Comparison of ENCODE assay signal across 1 mouse cellular context in the genomic region with DNA sequence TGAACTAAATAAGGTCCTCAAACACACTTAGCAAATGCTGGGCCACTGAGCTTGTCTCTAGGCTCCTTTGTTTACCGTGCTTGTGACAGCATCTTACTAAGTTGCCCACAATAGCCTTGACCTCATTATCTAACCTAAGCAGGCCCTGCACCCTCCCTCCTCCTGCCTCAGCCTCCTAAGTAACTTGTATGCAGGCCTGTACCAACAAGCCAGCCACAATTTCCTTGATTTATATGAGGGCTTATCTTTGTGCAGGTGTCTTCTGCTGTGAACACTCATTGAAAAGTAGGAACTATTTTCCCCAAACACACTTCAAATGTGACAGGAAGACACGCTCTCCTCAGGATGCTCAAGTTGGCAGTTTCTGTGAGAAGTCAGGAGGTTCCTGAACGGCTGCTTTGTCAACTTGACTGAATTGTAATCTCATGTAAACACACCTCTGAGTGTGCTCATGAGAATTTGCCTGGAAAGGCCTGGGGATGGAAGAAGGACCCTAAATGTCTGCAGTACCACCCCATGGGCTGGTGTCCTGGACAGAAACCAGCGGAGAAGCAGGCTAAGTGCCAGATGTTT.
TF ChIP-seq lines count a peak whose summit lies in the region.

No protein-coding gene starts in this region.

TF ChIP-seq in CH12.LX, 34 proteins besides CTCF, POLR2A, EP300 and RAD21:
- TF ChIP-seq ZMIZ1 (IDR thresholded peaks at IDR 0.05; ENCODE audit: low read depth, low read length) (no peak), SIN3A (IDR thresholded peaks at IDR 0.05; ENCODE audit: low read length) (no peak), BHLHE40 (IDR thresholded peaks at IDR 0.05; ENCODE audit: low read depth, low read length) (no peak), ZC3H11A (IDR thresholded peaks at IDR 0.05; ENCODE audit: low read depth, low read length) (no peak), CHD1 (IDR thresholded peaks at IDR 0.05; ENCODE audit: low read depth, low read length) (no peak), ZKSCAN1 (IDR thresholded peaks at IDR 0.05; ENCODE audit: borderline replicate concordance, low read depth, low read length) (no peak), POLR2AphosphoS2 (IDR thresholded peaks at IDR 0.05; ENCODE audit: low read depth, low read length) (no peak), JUND (conservative IDR thresholded peaks at IDR 0.05; ENCODE audit: low read depth, low read length) (no peak), UBTF (IDR thresholded peaks at IDR 0.05; ENCODE audit: low read depth, low read length) (no peak), TBP (conservative IDR thresholded peaks at IDR 0.05; ENCODE audit: low read depth, low read length) (no peak), E2F4 (IDR thresholded peaks at IDR 0.05; ENCODE audit: insufficient replicate concordance, low read depth, low read length) (no peak)
